Mouse (Mus musculus) layer of hippocampus, postnatal 10 days (tissue): ENCODE measurements around the gene Ccser1. TPM values are rescaled to one million over a fixed set of nuclear protein-coding genes. Genes with fewer than 3 reads are reported as not detected.

Experiments
- DNase-seq, 2 experiments: peaks; one replicate each; pipeline ENCODE4 v3.0.0; 2021; ENCODE audit warnings: low spot score in 2 of 2
- total RNA-seq, 2 experiments: library from RNA; stranded (reverse); gene quantifications; 2 replicates each; pipeline ENCODE4 v1.2.3; 2021

Ccser1 gene
- total RNA-seq, 2 experiments from 2014 or later, result 38.8 to 44.3 TPM

DNA sequence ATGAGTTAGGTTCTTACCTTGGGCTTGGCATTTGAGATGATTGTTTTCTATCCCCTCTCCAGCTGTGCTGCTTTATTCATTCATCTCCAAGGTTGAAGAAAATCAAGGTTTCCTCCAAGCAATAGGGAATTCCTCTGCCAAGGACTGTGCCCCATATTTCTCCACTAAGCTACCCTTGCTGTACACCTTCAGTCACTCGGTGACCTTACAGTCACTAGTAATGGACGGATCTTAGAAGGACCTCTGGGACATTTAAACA lies 251.5 kb downstream of the Ccser1 start:
- DNase-seq, result no peak

DNA sequence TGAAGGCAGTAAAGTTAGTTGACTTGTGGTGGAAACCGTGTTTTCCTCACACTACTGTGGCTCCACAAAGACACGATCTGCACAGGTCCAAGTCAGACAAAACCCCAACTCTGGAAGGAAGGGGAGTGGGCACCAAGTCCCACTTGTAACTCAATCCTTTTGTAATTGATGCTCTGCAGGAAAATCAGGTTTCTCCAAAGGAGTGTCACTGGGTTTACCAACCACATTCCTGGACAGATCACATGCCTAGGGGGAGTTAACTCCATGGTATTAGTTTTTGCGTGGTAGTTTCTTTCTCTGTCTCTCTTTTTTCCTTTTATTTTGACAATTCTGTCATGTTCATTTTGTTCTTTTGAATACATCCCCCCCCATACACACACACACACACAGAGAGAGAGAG lies 252.0 kb downstream of the Ccser1 start:
- no peak for DNase-seq

DNA sequence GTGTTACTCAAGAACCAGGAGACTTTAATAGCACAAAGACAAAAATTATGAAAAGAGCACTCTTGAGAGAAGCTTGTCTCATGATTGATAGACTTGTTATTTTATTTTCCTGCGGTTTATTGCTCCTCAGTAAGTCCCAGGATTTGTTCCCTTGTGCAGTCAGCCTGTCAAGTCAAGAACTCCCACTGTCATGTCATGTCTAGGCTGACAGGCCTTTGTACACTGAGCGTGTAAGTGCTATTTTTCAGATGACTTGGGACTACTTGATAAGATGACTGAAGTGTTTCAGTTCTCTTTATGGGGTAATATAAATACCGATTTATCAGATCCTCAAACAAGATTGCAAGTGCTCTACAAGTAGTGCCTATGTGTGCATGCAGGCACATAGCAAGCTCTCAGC lies 252.6 kb downstream of the Ccser1 start:
- DNase-seq, result no peak

DNA sequence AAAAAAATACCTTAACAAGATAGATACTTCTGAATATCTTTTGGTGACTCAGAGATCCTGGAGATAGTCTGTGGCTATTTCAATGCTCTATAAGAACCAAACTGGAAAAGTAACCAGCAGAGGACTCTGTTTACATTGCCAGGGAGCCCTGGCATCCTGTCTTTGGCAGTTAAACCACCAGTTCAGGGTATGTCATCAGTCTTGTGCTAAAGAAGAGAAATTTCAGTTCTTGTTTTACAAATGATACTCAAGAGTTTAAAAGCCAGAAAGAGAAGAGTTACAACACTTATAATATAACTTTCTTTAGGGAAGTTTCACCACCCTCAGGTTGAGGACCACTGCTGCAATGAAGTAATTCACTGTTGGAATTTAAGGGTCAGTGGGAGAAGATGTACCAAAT lies 258.0 kb downstream of the Ccser1 start:
- DNase-seq, result no peak

DNA sequence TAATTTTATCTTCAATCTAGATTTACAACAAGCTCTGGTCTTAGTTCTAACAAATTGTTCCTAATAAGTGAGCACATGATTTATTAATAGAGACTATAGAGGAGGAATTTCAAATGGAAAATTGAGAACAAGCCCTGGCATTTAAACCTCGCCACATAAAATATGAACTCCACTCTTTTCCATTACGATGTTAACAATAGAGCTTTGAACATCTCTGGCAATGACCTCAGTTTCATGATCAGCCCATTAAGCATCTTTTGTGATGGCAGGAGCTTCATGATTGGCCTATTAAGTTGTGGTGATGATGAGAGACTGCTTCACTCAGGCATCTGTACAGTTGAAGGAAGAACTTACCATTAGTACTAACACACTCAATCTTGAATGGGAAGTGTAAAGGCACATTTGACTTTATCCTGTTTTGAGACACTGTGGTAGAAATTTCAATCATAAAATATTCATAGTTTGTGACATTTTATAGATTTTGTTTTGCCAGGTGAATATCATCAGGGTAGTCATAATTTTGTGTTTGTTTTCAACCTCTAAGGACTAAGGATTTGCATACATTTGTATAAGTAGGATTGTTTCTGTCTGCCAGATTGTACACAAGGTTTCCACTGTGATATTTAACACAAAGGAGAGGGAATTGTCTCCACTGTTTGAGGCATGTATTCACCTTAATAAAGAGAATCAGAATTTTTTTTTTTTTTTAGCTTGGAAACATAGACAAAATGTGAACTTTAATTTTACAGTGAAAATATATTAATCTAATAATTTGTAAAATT lies 291.4 kb downstream of the Ccser1 start:
- DNase-seq, result no peak

DNA sequence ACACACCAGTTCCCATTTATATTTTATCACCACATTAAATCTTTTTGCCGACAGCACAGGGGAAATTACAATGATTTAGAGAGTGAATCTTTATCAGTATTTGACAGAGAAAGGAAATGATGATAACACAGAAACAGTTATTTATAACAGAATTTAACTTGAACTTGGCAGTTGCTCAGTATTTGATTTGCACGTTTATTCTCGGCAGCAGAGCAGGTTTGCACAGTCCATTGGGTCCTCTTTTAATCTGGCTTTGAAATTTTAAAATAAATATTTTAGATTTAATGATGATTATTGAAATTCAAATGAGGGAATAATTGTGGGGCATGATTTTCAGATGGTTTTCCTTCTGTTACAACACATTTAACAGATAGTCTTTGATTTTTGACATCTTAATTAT lies 305.2 kb downstream of the Ccser1 start:
- no peak for DNase-seq

DNA sequence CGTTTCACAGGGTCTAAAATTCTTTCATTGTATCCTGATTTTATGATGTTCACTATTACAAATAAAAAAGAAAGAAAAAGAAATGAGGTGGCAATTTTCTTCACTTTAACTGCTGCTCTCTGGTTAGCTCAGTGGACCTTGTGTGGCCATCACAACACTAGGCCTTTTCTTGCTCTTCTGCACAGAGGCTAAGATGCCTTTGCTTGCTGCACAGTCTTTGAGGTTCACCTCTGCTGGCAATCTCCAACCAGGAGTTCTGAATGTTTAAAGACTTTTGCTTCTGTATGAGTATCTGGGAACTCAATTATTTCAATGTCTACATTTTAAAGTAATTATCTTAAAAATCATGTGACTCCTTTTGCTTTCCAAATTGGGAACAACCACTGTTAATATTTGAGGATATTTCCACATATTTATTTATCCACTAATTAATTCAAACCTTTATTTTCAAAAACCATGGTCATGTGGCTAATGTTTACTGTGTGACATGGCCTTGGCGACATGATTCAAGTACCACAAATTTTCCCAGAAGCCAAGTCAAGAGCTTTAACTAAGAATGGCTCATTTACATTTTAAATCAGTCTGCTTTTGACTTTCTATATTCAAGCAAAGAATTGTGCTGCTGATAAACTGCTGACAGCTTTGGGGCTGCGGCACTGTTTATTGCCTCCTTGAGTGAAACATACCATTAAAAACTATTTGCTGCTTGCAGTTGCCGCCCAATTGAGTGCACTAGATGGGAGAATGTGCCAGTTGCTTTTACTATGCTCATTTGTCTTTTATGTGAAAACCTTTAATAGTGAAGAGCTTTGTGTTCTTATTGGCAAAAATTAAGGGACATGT lies 312.1 kb downstream of the Ccser1 start:
- no peak for DNase-seq

DNA sequence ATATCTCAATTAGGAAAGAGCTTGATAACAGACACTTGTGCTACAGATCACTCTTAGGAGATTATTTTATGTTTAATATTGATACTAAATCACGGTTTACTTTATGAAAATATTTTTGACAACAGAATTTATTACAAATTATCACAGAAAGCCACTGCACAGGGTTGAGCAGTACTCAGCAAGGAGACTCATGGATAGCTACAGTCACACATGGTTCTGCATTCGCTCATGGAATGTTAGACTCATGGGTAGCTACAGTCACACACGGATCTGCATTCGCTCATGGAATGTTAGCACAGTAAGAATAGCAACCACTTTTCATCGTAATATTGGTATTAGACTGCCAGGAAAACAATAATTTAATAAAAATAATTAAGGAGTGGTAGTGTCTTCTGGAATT lies 313.3 kb downstream of the Ccser1 start:
- no peak for DNase-seq

DNA sequence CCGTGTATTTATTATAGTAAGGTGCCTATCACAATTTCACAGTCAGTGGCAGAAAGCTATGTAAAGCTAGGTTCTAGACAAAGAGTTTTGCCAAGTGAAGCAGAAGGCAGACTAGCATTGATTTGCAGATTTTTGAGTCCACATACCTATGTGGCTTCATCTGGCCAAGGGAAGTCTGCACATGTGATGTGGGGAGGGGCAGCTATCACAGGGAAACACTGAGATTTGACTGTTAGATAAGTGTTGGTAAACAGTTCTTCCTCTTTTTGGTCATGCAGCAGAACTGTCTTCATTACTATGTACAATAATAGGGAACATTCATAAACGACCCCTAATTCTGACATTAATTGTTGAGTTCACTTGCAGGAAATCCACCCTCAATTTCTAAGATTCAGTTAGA lies 335.2 kb downstream of the Ccser1 start:
- no peak for DNase-seq

DNA sequence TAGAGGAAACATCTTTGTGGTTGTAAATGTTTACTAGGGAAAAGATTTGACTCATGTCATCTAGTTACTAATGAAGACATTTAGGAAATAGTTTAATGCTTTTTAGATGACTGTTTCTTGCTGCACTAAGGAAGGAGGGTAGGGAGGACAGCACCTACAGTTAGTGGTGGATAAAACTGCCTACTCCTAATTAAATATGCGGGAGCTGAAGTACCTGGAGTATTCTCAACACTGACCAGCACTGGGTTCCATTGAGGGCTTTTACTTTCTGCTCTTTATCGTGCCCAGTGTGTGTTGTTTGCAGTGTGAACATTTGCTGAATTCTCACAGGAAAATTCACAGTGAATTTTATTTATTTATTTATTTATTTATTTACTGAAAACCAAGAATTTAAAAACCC lies 341.5 kb downstream of the Ccser1 start:
- no peak for DNase-seq

DNA sequence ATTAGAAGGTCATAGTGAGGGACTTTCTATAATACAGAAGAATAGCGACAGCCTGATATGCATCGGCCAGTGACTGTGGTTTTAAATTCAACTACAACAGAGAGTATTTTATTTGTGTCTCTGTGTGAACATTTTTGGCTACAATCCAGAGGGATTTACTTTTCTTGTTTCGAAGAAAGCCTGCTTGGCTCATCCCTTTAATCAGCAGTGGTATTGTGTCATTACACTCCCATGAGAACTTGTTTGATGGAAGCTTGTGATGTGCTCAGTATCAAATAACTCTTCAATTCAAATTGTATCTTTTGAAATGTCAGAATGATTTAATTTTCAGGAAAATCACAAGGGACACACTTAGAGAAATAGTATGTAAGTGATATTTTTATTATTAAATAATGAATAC lies 342.0 kb downstream of the Ccser1 start:
- no peak for DNase-seq

DNA sequence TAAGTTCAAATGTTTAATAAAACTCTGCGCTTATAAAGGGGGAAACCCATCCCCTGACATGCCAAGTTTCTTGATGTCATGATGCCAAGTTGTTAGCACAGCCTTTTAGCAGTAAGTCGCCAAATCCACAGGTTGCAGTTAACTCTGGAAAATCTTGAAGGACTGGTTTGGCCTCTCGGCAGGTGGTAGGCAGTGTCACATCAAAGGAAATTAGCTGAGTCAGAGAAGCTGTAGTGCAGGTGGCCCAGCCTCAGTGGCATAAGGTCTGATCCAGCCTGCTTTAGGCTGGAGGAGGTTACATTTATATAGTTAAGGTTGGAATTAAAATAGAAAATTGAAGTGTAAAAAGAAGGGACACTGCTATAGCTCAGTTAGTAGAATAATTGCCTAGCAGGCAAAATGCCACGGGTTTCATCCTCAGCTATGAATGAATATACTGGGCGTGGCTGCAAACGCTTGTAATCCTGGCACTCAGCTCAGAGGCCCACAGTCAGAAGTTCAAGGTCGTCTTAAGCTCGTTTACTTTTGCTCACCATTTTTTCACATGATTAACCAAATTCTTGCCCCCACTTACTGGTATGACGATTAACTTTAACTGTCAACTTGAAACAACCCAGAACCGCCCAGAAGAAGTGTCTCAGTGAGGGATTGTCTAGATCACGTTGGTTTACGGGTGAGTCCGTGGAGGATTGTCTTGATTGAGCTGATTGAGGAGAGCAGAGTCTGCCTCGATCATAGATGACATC lies 343.8 kb downstream of the Ccser1 start:
- no peak for DNase-seq

DNA sequence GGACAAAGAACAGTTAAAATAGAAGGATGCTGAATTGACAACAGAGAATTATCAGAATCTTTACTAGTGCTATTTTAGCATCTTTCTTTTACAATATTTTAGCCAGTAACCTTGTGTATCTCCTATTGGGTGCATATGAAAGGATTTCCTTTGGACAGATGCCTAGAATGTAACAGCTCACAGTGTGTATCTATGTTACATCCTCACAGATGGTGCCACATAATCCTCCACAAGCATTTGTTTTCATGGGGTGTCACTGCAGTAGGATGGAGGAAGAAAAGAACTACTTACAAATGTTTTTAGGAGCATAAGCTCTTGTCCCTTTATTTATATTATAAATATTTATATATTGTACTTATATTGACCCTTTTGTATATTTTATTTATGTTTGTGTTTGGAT lies 360.6 kb downstream of the Ccser1 start:
- DNase-seq, result no peak

DNA sequence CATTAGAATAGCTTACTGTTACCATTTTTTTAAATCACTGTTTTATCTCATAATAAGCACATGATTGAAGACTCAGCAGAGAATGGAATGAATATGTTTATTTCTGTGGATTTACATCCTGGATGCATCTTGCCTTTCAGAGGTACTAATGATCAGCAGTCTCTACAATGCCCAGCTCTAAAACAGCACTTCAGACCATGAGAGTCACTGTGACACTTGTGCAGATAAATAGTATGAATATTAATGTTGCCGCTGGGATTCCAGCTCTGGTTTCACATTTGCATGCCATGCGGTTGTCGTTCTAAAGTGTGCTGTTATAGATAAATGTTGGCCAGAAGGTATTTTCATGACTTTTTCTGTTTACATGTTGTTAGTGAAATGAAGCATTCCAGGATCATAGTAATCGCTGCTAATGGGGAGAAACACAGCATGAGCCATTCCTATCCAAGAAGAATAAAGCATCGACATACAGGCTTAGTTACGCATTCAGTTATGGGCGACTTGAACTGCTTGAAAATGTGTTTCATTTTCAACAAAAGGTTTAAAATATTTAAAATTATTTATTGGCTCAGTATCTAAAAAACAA lies 363.4 kb downstream of the Ccser1 start:
- DNase-seq, result no peak

DNA sequence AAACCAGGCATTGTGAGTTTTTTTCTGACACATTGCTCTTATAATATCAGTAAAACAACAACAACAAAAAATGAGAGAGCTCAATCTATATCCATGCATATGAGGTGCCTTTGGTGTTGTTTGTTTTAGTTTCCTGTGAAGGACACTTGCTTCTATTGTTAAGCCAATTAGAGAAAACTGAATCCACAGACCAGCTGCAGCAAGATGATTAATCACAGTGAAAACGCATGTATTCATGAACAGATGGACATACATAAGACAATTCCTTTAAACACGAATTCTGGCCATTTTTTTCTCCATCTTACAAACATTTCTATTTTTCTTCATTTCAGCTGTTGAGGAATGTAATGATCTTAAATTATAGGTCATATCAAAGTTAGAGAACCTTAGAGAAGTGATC lies 387.4 kb downstream of the Ccser1 start:
- no peak for DNase-seq

DNA sequence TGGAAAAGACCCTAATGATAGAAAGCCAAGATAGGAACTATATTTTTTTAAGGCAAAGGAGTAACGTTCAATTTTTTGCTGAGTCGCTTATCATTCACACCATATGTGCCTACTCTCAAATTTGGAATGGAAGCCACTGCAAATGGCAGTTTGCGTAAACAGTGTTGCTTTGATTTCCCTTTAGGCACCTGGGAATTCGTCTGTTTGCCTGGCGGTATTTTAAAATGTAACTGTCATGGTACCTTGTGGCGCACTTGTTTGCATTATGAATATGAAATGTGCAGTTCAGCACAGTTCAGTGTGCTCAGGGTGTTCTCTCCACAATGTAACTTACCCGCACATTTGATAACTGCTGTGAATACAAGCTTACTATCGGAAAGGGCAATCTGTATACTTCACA lies 387.8 kb downstream of the Ccser1 start:
- no peak for DNase-seq

DNA sequence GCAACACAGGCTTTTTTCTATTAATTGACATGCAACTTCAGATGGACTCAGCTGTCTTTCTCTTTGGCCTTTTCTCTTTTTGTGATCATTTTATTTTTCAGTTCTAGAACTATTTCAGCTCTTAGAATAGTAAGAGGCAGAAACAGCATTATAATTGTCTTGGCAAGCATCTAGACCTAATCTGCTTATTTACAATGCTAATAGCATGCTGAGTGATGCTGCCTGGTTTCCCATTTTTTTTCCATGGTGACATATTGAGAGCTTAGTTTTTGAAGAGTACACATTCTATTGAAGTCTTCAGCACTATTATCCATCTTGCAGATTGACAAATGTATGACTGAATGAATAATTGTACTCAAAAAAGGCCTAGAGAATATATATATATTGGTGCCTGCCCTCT lies 401.6 kb downstream of the Ccser1 start:
- DNase-seq, result no peak

DNA sequence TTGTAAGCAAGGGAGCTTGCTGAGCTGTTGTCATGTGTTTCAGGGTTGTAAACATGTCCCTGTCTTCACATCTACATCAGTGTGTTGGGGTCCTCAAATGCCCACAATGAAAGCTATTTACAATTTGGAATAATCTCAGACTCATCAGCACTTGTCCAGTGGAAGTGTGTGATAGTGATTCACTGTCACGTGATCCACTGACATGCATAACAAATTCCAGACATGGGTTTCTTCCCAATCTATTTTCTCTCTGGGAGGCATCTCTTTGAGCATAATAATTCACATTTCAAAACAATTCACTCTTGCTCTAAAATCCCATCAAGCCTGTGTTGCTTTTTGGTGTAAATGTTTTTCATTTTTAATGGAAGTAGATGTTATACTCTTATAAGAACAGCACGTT lies 408.9 kb downstream of the Ccser1 start:
- DNase-seq, result no peak

DNA sequence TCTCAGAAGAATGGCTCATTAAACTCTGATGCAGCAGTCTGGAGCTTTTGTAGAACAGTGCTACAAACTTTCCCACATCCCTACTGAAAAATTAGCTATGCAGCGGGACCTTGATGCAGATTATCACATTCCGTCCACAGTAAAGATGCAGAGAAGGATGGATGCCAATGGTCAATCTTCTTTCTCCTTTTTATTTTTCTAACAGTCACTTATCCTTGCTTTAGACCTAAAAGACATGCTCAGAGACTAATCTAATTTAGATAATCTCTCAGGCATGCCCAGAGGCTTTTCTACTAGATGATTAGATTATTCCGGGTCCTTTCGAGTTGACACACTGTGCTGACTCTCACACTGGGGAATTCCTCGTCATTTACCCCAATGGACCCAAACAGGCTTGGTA lies 421.8 kb downstream of the Ccser1 start:
- no peak for DNase-seq

DNA sequence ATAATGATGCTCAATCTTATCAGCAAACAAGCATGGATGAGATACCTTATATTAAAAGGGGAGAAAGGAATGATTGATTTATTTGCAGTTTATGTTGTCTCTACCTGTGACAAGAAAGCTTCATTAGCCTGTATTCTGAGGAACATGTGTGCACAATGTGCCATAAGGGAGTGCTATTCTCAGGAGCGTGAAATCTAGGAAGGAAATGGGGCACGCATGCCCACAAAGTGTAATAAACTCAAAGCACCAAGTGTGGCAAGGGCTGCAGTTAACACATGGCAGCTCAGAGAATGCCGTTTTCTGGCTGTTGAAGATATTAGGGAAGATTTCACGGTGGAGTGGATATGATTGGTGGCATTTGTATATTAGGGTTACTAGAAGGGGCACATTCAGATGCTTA lies 434.8 kb downstream of the Ccser1 start:
- no peak for DNase-seq

DNA sequence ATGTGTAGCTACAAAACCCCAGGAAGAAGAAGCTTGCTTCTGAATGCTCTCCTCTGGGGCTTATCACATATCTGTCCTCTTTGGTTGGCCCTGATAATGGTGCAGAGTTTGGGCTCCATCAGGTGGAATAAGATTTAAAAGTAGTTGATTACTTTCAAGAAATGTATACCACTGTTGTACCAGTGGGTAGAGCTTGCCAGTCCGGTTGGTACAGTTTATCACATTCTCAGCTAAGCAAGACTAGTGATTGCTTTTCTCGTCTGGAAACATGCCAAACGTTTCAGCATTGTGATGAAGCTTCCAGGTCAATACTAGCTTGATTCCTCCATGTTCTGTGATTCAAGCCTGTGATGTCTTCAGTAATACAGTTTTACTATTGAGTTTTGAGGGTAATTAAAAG lies 441.6 kb downstream of the Ccser1 start:
- no peak for DNase-seq

DNA sequence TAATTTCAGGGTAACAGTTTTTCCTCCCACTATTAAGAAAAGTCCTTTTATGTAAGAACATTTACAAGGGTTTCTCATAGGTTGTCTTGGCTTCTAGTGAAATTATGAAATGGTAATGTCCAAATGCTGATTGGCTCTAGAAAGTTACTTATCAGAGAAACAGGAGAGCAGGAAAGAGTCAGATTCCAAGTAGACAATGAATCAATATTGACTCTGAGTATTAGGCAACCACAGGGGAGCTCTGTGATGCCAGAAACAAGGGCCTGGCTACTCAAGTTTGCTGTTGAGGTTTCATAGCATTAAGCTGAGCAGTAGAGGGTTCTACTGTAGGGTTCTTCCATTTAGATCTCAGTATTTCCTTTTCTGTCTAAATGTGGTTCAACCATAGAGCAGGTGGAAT lies 481.3 kb downstream of the Ccser1 start:
- DNase-seq, result no peak
